Mouse (Mus musculus) forebrain, embryonic 10.5 days (tissue): Measurements from ENCODE around the gene Epb41l2. TPM values are rescaled to one million over a fixed set of nuclear protein-coding genes. Genes with fewer than 3 reads are reported as not detected.

Experiments
- DNase-seq: peaks from one replicate; pipeline ENCODE4 v3.0.0-alpha.2; 2017; ENCODE audit warnings: low spot score; ENCODE audit errors: extremely low spot score
- H3K27ac ChIP-seq: fragments of 300-500 bp; sonication (generic); 2 replicates; pipeline ENCODE4 v1.5.1; 2016; ENCODE audit warnings: mild to moderate bottlenecking
- H3K27me3 ChIP-seq: fragments of 300-500 bp; sonication (generic); 2 replicates; pipeline ENCODE4 v1.6.1; 2016; ENCODE audit warnings: mild to moderate bottlenecking; ENCODE audit not compliant: poor library complexity, severe bottlenecking
- H3K36me3 ChIP-seq: fragments of 300-500 bp; sonication (generic); replicated peaks from 2 replicates; pipeline ENCODE4 v1.6.1; 2016; ENCODE audit warnings: mild to moderate bottlenecking, moderate library complexity
- H3K4me1 ChIP-seq: fragments of 300-500 bp; sonication (generic); 2 replicates; pipeline ENCODE4 v1.6.1; 2016
- H3K4me3 ChIP-seq: fragments of 300-500 bp; sonication (generic); 2 replicates; pipeline ENCODE4 v1.5.1; 2016; ENCODE audit warnings: mild to moderate bottlenecking, moderate library complexity
- H3K9me3 ChIP-seq: fragments of 300-500 bp; sonication (generic); 2 replicates; pipeline ENCODE4 v1.6.1; 2016; ENCODE audit warnings: mild to moderate bottlenecking, moderate library complexity
- WGBS: fragments of 180-500 bp; shearing (Covaris S2); methylation state at CpG from one replicate; pipeline ENCODE4 v1.1.7; 2016; 5-methylcytosine and 5-hydroxymethylcytosine counted together
- polyA plus RNA-seq: library from polyadenylated mRNA; unstranded; fragments of >200 nt; fragmentation: Nextera tagmentation; extraction: Ambion mirVana; gene quantifications from 2 replicates; pipeline ENCODE4 v1.2.1, GENCODE M21; 2016

Gene Epb41l2
- polyA plus RNA-seq, result 42.7 and 43.0 TPM in 2 replicates

DNA sequence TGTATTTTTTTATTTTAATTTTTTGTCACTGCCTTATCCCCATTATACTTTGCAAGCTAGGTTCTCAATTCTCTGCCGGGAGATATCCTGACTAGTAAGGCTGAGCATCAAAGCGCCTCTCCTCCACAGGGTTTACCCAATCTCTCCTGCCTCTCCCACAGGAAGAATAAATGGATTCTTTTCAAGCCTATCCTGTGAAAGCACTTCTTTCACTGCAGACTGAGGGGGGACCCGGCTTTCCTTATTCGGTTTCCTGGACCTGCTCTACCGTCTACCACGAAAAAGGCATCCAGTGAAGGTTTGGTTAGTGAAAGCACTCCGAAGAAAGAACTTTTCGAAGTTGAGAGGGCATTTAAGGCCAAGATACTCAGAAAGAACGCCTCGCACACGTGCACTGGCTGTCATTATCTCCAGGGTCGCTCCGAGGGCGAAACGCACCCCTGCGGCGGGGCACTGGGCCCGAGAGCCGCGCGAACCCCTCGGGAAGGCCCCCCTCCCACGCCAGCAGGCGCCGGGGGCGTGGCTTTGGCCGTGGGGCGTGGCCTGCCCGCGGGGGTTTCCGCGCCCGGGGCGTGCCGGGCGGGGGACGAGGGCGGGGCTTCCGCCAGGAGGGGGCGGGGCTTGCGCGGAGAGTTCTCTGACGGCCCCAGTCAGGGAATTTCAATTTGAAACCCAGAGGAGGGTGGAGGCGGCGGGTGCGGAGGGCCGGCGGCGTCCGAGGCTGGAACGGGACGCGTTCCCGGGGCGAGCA lies at the start of gene Epb41l2:
Gene Epb41l2 (plus strand): TSS at position 591 of the 751 bp plus-strand sequence.
- H3K27me3 ChIP-seq, result peaks cover 12% of the 10 kb centered on the region; the same call in 1 of the 2 replicates
- peak; percentile 89 for DNase-seq
- H3K4me3 ChIP-seq, result peak within 1 kb of the TSS; percentile 86
- no peaks in the 10 kb centered on the region for H3K9me3 ChIP-seq
- H3K27ac ChIP-seq, result peak within 1 kb of the TSS; percentile 91
- no peaks in the 10 kb centered on the region for H3K36me3 ChIP-seq
- peaks cover 27% of the 10 kb centered on the region for H3K4me1 ChIP-seq
- WGBS, result under 1% methylated on average over 55 of the region's 55 CpGs

DNA sequence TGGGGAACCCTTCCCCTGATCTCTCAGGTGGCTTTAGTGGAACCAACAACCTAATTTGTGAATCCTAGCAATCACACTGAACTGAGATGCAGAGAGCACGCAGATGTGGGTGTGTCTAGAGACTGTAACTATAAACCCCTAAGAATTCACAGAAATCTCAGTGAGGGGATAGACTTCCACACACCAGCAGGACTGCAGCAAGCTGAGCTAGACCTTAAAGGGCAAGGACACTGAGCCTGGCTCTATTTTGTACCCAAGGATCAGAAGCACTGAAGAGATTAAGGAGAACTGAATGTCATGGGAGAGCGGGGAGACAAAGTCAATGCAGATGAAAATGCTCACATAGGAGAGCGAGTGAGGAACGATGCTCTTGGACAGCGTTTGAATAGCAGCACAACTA lies 49.6 kb upstream of the Epb41l2 start:
- WGBS, result 93% methylated on average over 5 of the region's 5 CpGs
- no peaks in the 10 kb centered on the region for H3K36me3 ChIP-seq

DNA sequence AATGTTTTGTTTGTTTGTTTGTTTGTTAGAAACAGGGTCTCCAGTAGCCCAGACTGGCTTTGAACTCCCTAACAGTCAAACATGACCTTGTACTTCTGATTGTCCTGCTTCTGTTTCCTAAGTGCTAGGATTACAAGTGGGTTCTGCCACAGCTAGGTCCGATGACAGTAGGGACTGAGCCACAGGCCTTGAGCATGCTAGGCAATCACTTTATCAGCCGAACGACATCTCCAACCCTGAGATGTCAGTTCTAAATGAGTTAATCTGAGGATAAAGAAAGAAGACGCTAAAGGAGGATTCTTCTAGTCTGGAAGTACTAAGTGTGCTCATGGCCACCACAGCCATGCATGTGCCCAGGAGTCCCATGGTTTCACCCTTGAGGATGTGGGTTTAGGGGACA lies 48.9 kb upstream of the Epb41l2 start:
- no peaks in the 10 kb centered on the region for H3K9me3 ChIP-seq
- WGBS, result 88% methylated on average over 4 of the region's 4 CpGs
- no peak overlapping the region for H3K4me3 ChIP-seq
- no peak for DNase-seq
- H3K27me3 ChIP-seq, result 0 out of 2 replicates have a peak, but pooled peaks cover 8% of the 10 kb centered on the region
- H3K4me1 ChIP-seq, result peaks cover 27% of the 10 kb centered on the region
- no peak overlapping the region for H3K27ac ChIP-seq
- no peaks in the 10 kb centered on the region for H3K36me3 ChIP-seq

More for the DNA sequence above, 49.6 kb upstream of the Epb41l2 start:
- no peak overlapping the region for H3K27ac ChIP-seq
- H3K4me3 ChIP-seq, result no peak overlapping the region
- DNase-seq, result no peak
- no peaks in the 10 kb centered on the region for H3K9me3 ChIP-seq
- H3K4me1 ChIP-seq, result peaks cover 27% of the 10 kb centered on the region
- 0 out of 2 replicates have a peak, but pooled peaks cover 8% of the 10 kb centered on the region for H3K27me3 ChIP-seq

DNA sequence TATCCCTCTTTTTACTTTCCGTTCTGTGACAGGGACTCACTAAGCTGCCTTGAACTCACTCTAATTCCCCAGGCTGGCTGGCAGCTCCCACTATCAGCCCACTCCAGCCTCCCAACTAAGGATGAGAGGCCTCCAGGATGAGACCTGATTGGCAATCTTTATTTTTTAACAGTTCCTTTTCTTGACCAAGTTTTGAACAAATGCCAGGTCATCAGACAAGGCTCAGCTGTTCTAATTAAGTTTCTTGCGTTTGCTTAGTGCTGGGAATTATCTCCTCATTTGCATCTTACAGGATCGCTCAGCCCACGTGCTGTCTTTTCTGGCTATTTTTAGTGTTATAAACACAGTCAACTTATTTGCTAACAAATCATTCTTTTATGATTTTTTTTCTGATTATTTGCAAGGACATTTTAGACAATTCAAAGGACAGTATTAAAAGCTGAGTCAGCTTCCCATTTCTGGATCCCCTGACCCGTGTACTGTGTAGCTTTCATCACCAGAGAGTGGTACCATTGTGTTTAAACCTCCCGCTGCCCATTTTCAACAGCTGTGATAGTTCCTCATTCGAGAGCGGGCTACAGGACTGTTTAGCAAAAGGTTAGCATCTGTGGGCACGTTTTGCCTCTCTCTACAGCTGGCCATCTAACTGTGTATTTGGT lies 47.9 kb upstream of the Epb41l2 start:
- no peak for DNase-seq
- H3K4me1 ChIP-seq, result peaks cover 27% of the 10 kb centered on the region
- WGBS, result 60% methylated on average over 9 of the region's 9 CpGs
- no peak overlapping the region for H3K4me3 ChIP-seq
- H3K36me3 ChIP-seq, result no peaks in the 10 kb centered on the region
- no peaks in the 10 kb centered on the region for H3K9me3 ChIP-seq
- H3K27me3 ChIP-seq, result 0 out of 2 replicates have a peak, but pooled peaks cover 8% of the 10 kb centered on the region
- H3K27ac ChIP-seq, result no peak overlapping the region

DNA sequence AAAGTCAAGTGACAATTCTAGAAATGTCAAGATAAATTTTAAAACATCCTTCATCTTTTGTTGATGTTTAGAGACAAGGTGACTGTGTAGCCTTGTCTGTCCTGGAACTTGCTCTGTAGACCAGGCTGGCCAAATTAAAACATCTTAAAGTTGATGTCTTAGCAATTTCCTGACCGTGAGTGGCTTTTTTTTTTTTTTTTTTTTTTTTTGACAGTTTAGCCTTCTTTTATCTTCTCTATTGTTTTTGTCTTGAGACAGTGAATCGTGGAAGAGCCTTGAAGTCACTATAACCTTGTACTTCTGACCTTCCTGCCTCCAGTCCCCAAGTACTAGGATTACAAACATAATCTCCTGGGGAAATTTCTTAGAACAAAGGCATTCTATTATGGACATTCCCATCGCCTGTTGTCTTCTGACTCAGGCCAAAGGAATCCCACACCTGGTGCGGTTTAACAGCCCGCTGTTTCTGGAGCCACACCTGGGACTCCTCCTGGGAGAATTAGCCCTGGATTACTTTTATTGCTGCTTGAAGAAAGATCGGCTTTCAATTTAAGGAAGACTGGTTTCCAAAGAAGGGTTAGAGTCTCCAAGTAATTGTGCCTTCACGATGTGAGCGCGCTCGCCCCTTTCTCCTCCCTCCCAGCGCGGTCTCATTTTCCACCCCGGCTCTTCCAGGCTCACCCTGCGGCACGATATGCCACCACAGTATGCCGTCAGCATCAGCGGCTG lies 45.6 kb upstream of the Epb41l2 start:
- H3K9me3 ChIP-seq, result no peaks in the 10 kb centered on the region
- 4% methylated on average over 17 of the region's 17 CpGs for WGBS
- no peak overlapping the region for H3K27ac ChIP-seq
- no peaks in the 10 kb centered on the region for H3K36me3 ChIP-seq
- H3K4me1 ChIP-seq, result peaks cover 36% of the 10 kb centered on the region
- 0 out of 2 replicates have a peak overlapping the region, but pooled peaks have one; percentile 3 for H3K4me3 ChIP-seq
- peak; percentile 36 for DNase-seq
- H3K27me3 ChIP-seq, result 0 out of 2 replicates have a peak, but pooled peaks cover 8% of the 10 kb centered on the region

DNA sequence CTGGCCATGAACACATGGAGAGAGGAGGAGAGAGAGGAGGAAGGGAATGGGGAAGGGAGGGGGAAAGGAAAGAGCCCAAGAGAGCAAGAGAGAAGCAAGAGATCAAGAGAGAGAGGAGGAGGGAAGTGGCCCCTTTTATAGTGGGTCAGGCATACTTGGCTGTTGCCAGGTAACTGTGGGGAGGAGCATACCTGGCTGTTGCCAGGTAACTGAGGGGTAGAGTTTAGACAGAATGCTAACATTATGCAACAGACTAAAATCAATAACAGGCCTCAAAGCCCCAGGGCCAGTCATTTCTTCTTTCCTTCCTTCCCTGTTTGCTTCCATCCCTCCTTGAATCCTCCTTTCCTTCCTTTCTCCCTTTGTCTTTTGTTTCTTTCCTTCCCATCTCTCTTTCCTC lies 41.9 kb upstream of the Epb41l2 start:
- H3K9me3 ChIP-seq, result no peaks in the 10 kb centered on the region
- H3K4me1 ChIP-seq, result peaks cover 29% of the 10 kb centered on the region
- H3K4me3 ChIP-seq, result no peak overlapping the region
- 0 out of 2 replicates have a peak, but pooled peaks cover 8% of the 10 kb centered on the region for H3K27me3 ChIP-seq
- H3K27ac ChIP-seq, result no peak overlapping the region
- no peak for DNase-seq
- H3K36me3 ChIP-seq, result no peaks in the 10 kb centered on the region

DNA sequence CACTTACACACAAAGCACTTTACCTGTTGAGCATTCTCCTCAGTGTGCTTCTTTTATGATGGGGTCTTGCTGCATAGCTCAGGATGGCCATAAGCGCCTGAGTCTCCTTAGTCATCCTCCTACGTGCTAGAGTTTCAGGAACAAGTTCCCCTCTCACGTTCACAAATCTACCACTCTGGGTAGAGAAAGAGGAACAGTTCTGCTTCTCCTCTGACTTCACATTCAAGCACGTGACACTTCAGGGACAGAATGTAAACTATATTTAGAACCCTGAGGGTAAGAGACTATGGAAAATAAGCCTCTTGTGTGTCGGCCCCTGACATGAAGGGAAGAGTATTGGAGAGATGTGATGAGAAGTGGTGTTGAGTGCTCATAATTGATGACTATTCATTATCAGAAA lies 41.2 kb upstream of the Epb41l2 start:
- 91% methylated on average over 5 of the region's 5 CpGs for WGBS
- no peak for DNase-seq
- H3K9me3 ChIP-seq, result no peaks in the 10 kb centered on the region
- no peaks in the 10 kb centered on the region for H3K36me3 ChIP-seq
- no peak overlapping the region for H3K27ac ChIP-seq
- peaks cover 22% of the 10 kb centered on the region for H3K4me1 ChIP-seq
- no peak overlapping the region for H3K4me3 ChIP-seq
- 0 out of 2 replicates have a peak, but pooled peaks cover 2% of the 10 kb centered on the region for H3K27me3 ChIP-seq

DNA sequence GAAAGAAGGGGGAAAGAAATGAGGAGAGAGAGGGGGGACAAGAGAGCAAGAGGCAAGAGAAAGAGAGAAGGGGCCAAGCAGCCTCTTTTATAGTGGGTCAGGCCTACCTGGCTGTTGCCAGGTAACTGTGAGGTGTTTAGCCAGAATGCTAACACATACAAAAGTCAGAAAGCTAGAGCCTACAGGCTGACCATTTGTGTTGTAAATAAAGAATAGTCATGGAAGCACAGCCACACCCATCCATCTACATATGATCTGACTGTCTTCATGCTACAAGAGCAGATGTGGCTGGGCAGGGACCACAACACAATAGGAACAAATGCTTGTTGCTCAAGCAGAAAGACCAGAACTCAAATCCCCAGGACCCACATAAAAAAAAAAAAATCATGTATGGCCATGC lies 40.1 kb upstream of the Epb41l2 start:
- H3K36me3 ChIP-seq, result no peaks in the 10 kb centered on the region
- H3K9me3 ChIP-seq, result no peaks in the 10 kb centered on the region
- no peak overlapping the region for H3K4me3 ChIP-seq
- H3K4me1 ChIP-seq, result peaks cover 14% of the 10 kb centered on the region
- DNase-seq, result no peak
- H3K27ac ChIP-seq, result no peak overlapping the region
- no peaks in the 10 kb centered on the region for H3K27me3 ChIP-seq

DNA sequence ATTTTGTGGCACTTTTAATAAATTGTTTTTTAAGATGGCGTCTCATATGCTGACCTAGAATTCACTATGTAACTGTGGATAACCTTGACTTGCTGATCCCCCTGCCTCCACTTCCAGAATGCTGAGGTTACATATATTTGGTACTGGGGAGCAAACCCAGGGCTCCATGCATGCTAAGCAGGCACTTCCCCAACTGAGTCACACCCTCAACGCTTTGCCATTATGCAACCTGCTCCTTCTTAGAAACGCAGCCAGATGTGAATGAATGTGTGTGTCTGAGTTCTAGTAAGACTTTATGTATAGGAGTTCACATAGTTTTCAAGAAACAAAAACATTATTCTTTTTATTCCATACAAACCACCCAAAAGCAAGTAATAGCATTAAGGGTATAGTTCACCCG lies 38.4 kb upstream of the Epb41l2 start:
- Histone ChIP-seq H3K27ac (no peak overlapping the region), H3K4me1 (peaks cover 11% of the 10 kb centered on the region), H3K9me3 (no peaks in the 10 kb centered on the region), H3K36me3 (no peaks in the 10 kb centered on the region), H3K27me3 (no peaks in the 10 kb centered on the region), H3K4me3 (no peak overlapping the region)
- WGBS, result 89% methylated on average over 4 of the region's 4 CpGs
- DNase-seq, result no peak

DNA sequence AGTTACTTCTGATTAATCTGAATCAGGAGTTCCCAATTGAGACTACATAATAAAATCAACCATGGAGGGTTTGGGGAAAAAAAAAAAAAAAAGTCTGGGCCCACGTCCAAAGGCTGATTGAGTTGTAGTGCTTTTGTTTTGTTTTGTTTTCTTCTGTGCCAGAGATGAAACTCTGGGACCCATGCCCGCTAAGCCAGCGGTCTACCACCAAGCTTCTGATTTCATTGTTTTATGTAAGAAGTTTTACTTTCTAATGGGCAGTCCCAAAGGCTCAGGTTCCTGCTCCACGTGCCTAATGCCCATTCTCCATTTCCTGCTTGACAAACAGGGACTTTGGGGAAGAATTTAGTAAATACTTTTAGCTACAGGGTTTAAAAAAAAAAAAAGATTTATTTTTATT lies 33.9 kb upstream of the Epb41l2 start:
- Histone ChIP-seq H3K4me1 (0 out of 2 replicates have a peak, but pooled peaks cover 2% of the 10 kb centered on the region), H3K27ac (no peak overlapping the region), H3K9me3 (no peaks in the 10 kb centered on the region), H3K4me3 (no peak overlapping the region), H3K27me3 (no peaks in the 10 kb centered on the region), H3K36me3 (no peaks in the 10 kb centered on the region)
- DNase-seq, result no peak
- 81% methylated on average over 4 of the region's 4 CpGs for WGBS

DNA sequence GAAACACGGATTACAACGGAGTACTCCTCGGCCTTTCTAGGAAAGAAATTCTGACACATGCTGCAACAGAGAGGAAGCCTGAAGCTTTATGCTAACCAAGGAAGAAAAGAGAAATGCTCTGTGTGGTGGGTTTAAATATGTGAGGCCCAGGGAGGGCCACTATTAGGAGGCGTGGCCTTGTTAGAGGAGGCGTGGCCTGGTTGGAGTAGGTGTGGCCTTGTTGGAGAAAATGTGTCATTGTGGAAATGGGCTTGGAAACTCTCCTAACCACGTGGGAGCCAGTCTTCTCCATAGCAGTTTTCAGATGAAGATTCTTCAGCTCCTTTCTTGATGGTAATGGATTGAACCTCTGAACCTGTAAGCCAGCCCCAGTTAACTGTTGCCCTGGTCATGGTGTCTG lies 32.1 kb upstream of the Epb41l2 start:
- DNase-seq, result no peak
- Histone ChIP-seq H3K9me3 (no peaks in the 10 kb centered on the region), H3K4me3 (no peak overlapping the region), H3K36me3 (no peaks in the 10 kb centered on the region), H3K4me1 (no peaks in the 10 kb centered on the region), H3K27ac (no peak overlapping the region), H3K27me3 (no peaks in the 10 kb centered on the region)
- 81% methylated on average over 6 of the region's 6 CpGs for WGBS

DNA sequence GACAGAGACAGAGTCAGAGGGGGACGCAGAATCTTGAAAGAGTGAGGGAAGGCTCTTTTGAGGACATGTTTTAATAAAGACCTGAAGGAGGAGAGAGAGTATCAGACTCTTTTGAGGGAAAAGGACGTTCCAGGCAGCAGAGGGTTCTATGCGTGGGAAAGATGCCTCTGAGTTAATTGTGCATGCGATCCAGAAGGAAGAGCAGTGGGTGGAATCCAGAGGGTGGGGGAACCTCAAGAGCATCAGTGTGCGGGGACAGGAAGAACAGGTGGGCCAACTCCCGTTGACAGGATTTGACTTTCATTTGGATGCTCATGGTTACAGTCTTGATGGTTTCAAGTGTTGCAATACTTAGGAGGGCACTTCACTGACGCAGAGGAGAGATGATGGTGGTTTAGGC lies 29.5 kb upstream of the Epb41l2 start:
- Histone ChIP-seq H3K27me3 (no peaks in the 10 kb centered on the region), H3K36me3 (no peaks in the 10 kb centered on the region), H3K9me3 (no peaks in the 10 kb centered on the region), H3K4me1 (no peaks in the 10 kb centered on the region), H3K4me3 (no peak overlapping the region), H3K27ac (no peak overlapping the region)
- DNase-seq, result no peak
- WGBS, result 90% methylated on average over 7 of the region's 7 CpGs
